Mouse (Mus musculus): ENCODE data around the gene Rab6b. TPM values are rescaled to one million over a fixed set of nuclear protein-coding genes. Genes with fewer than 3 reads are reported as not detected.

The Rab6b gene
- total and polyA plus RNA-seq, 2 experiments from 2014 or later, result 1.9 to 2.1 TPM

GRCm38 (mm10) chr9:103213631-103214030 lies 102.0 kb downstream of the Rab6b start:
- Histone ChIP-seq H3K4me2 (ENCODE audit: low read depth, low read length) (no peak overlapping the region), H3K27me3 (ENCODE audit: control insufficient read depth, insufficient read depth, low read length) (no peaks in the 10 kb centered on the region), H3K4me1 (ENCODE audit: control insufficient read depth, insufficient read depth) (0 out of 2 replicates have a peak, but pooled peaks cover 6% of the 10 kb centered on the region), H3K36me3 (replicated peaks; ENCODE audit: control insufficient read depth, insufficient read depth, low read length) (no peaks in the 10 kb centered on the region), H3K9me3 (replicated peaks; ENCODE audit: control insufficient read depth, low read length) (no peaks in the 10 kb centered on the region), H3K27ac (ENCODE audit: low read depth) (no peak overlapping the region), H3K4me3 (ENCODE audit: low read depth, low read length) (no peak overlapping the region), H3K9ac (replicated peaks; ENCODE audit: low read depth, low read length) (no peak overlapping the region)
- TF ChIP-seq EP300 (IDR thresholded peaks at IDR 0.05; ENCODE audit: low read depth), result no peak
- TF ChIP-seq CTCF (IDR thresholded peaks at IDR 0.05; ENCODE audit: low read depth), result no peak
- ATAC-seq (ENCODE audit: insufficient read depth, low read depth) (0 out of 2 replicates have a peak, but pooled peaks have one; percentile 36), DNase-seq (ENCODE audit: low spot score) (peak; percentile 74)
- WGBS, result 35% methylated on average over 2 of the region's 2 CpGs

GRCm38 (mm10) chr9:103214281-103214680 lies 102.7 kb downstream of the Rab6b start:
- ATAC-seq (ENCODE audit: insufficient read depth, low read depth) (no peak), DNase-seq (ENCODE audit: low spot score) (no peak)
- H3K4me2 ChIP-seq (ENCODE audit: low read depth, low read length), result no peak overlapping the region
- no peak overlapping the region for H3K9ac ChIP-seq (replicated peaks; ENCODE audit: low read depth, low read length)
- H3K27me3 ChIP-seq (ENCODE audit: control insufficient read depth, insufficient read depth, low read length), result no peaks in the 10 kb centered on the region
- no peak overlapping the region for H3K27ac ChIP-seq (ENCODE audit: low read depth)
- no peak overlapping the region for H3K4me3 ChIP-seq (ENCODE audit: low read depth, low read length)
- no peak for TF ChIP-seq EP300 (IDR thresholded peaks at IDR 0.05; ENCODE audit: low read depth)
- no peak for TF ChIP-seq CTCF (IDR thresholded peaks at IDR 0.05; ENCODE audit: low read depth)
- H3K36me3 ChIP-seq (replicated peaks; ENCODE audit: control insufficient read depth, insufficient read depth, low read length), result no peaks in the 10 kb centered on the region
- WGBS, result 84% methylated on average over 6 of the region's 6 CpGs
- H3K4me1 ChIP-seq (ENCODE audit: control insufficient read depth, insufficient read depth), result 0 out of 2 replicates have a peak, but pooled peaks cover 6% of the 10 kb centered on the region
- H3K9me3 ChIP-seq (replicated peaks; ENCODE audit: control insufficient read depth, low read length), result no peaks in the 10 kb centered on the region

- Histone ChIP-seq H3K27me3 (ENCODE audit: control insufficient read depth, insufficient read depth, low read length) (no peaks in the 10 kb centered on the region; the same call in 1 of the 2 replicates), H3K4me3 (ENCODE audit: low read depth, low read length) (no peak overlapping the region), H3K27ac (ENCODE audit: low read depth) (no peak overlapping the region), H3K9ac (replicated peaks; ENCODE audit: low read depth, low read length) (no peak overlapping the region), H3K36me3 (replicated peaks; ENCODE audit: control insufficient read depth, insufficient read depth, low read length) (no peaks in the 10 kb centered on the region), H3K4me2 (ENCODE audit: low read depth, low read length) (no peak overlapping the region), H3K9me3 (replicated peaks; ENCODE audit: control insufficient read depth, low read length) (no peaks in the 10 kb centered on the region), H3K4me1 (ENCODE audit: control insufficient read depth, insufficient read depth) (no peaks in the 10 kb centered on the region)
- DNase-seq (ENCODE audit: low spot score) (no peak), ATAC-seq (ENCODE audit: insufficient read depth, low read depth) (no peak)
- 90% methylated on average over 7 of the region's 7 CpGs for WGBS
- no peak for TF ChIP-seq CTCF (IDR thresholded peaks at IDR 0.05; ENCODE audit: low read depth)
- no peak for TF ChIP-seq EP300 (IDR thresholded peaks at IDR 0.05; ENCODE audit: low read depth)
Measured at GRCm38 (mm10) chr9:103224721-103225120, 113.1 kb downstream of the Rab6b start.

DNA sequence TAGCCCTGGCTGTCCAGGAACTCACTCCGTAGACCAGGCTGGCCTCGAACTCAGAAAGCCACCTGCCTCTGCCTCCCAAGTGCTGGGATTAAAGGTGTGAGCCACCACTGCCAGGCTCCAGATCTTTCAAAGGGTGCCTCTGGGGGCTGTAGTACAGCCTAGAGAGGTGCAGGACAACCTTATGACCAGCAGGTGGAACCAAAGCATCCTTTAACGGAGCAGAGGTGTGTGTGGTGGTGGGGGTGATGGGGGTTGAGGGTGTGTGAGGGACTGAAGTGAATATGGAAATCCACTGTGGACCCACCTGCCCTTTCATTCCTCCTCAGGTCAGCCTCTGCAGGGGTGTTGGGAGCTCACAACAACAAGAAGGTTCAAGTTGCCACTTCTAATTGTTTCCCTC lies 113.9 kb downstream of the Rab6b start:
- Histone ChIP-seq H3K4me1 (ENCODE audit: control insufficient read depth, insufficient read depth) (no peaks in the 10 kb centered on the region), H3K36me3 (replicated peaks; ENCODE audit: control insufficient read depth, insufficient read depth, low read length) (no peaks in the 10 kb centered on the region), H3K9ac (replicated peaks; ENCODE audit: low read depth, low read length) (no peak overlapping the region), H3K4me2 (ENCODE audit: low read depth, low read length) (no peak overlapping the region), H3K9me3 (replicated peaks; ENCODE audit: control insufficient read depth, low read length) (no peaks in the 10 kb centered on the region), H3K27ac (ENCODE audit: low read depth) (no peak overlapping the region), H3K4me3 (ENCODE audit: low read depth, low read length) (no peak overlapping the region), H3K27me3 (ENCODE audit: control insufficient read depth, insufficient read depth, low read length) (no peaks in the 10 kb centered on the region; the same call in 1 of the 2 replicates)
- DNase-seq (ENCODE audit: low spot score), result no peak
- peak; percentile 37; the same call in 1 of the 2 replicates for ATAC-seq (ENCODE audit: insufficient read depth, low read depth)
- 55% methylated on average over 3 of the region's 3 CpGs for WGBS
- TF ChIP-seq EP300 (IDR thresholded peaks at IDR 0.05; ENCODE audit: low read depth), result no peak
- TF ChIP-seq CTCF (IDR thresholded peaks at IDR 0.05; ENCODE audit: low read depth), result peak; percentile 66

DNA sequence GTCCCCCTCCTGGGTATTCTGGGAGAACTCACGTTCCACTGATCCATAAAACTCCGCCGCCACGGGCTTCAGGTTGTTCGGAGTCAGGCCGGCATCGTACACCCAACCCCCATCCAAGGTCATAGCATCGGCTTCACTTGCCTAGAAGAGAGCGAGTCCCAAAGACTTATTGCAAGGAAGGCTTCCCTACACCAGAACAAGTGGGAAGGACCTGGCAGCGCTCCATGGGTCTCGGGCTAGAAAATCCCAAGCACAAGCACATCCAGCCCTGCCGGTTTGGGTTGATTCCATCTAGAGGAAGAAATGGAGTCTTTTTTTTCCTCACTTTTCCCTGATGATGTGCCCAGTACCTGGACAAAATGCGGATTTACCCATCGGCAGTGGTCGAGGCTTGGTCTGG lies 115.2 kb downstream of the Rab6b start:
- no peak for TF ChIP-seq EP300 (IDR thresholded peaks at IDR 0.05; ENCODE audit: low read depth)
- no peak for TF ChIP-seq CTCF (IDR thresholded peaks at IDR 0.05; ENCODE audit: low read depth)
- H3K4me2 ChIP-seq (ENCODE audit: low read depth, low read length), result no peak overlapping the region
- no peaks in the 10 kb centered on the region for H3K36me3 ChIP-seq (replicated peaks; ENCODE audit: control insufficient read depth, insufficient read depth, low read length)
- DNase-seq (ENCODE audit: low spot score) (no peak), ATAC-seq (ENCODE audit: insufficient read depth, low read depth) (no peak)
- no peak overlapping the region for H3K4me3 ChIP-seq (ENCODE audit: low read depth, low read length)
- 81% methylated on average over 15 of the region's 15 CpGs for WGBS
- no peaks in the 10 kb centered on the region; the same call in 1 of the 2 replicates for H3K27me3 ChIP-seq (ENCODE audit: control insufficient read depth, insufficient read depth, low read length)
- no peaks in the 10 kb centered on the region for H3K9me3 ChIP-seq (replicated peaks; ENCODE audit: control insufficient read depth, low read length)
- no peak overlapping the region for H3K27ac ChIP-seq (ENCODE audit: low read depth)
- no peaks in the 10 kb centered on the region for H3K4me1 ChIP-seq (ENCODE audit: control insufficient read depth, insufficient read depth)
- no peak overlapping the region for H3K9ac ChIP-seq (replicated peaks; ENCODE audit: low read depth, low read length)

- 90% methylated on average over 16 of the region's 16 CpGs for WGBS
- ATAC-seq (ENCODE audit: insufficient read depth, low read depth), result no peak
Measured at GRCm38 (mm10) chr9:103227760-103228159, 116.2 kb downstream of the Rab6b start.

More at GRCm38 (mm10) chr9:103227760-103228159, 116.2 kb downstream of the Rab6b start:
- H3K27me3 ChIP-seq (ENCODE audit: control insufficient read depth, insufficient read depth, low read length), result no peaks in the 10 kb centered on the region; the same call in 1 of the 2 replicates
- H3K4me3 ChIP-seq (ENCODE audit: low read depth, low read length), result no peak overlapping the region
- no peaks in the 10 kb centered on the region for H3K9me3 ChIP-seq (replicated peaks; ENCODE audit: control insufficient read depth, low read length)
- H3K27ac ChIP-seq (ENCODE audit: low read depth), result no peak overlapping the region
- TF ChIP-seq EP300 (IDR thresholded peaks at IDR 0.05; ENCODE audit: low read depth) (no peak), CTCF (IDR thresholded peaks at IDR 0.05; ENCODE audit: low read depth) (no peak)
- no peaks in the 10 kb centered on the region for H3K36me3 ChIP-seq (replicated peaks; ENCODE audit: control insufficient read depth, insufficient read depth, low read length)
- no peak for DNase-seq (ENCODE audit: low spot score)
- H3K4me2 ChIP-seq (ENCODE audit: low read depth, low read length), result no peak overlapping the region
- no peak overlapping the region for H3K9ac ChIP-seq (replicated peaks; ENCODE audit: low read depth, low read length)
- H3K4me1 ChIP-seq (ENCODE audit: control insufficient read depth, insufficient read depth), result no peaks in the 10 kb centered on the region
